Mouse (Mus musculus) regulatory T cell (primary cell): ENCODE data around the gene Farsb.

Experiments used
- in situ Hi-C: fragments of 300-600 bp; cut with MboI, MseI; formaldehyde crosslinking; loops from one replicate; pipeline ENCODE4 v1.15.1; 2025; ENCODE audit warnings: high pct_unique_total_duplicates

Gene Farsb

GRCm38 (mm10) chr1:78421749-78422148 lies 66.9 kb downstream of the Farsb start:
- in situ Hi-C loops, result no loop called here

GRCm38 (mm10) chr1:78420271-78420670 lies 68.4 kb downstream of the Farsb start:
- in situ Hi-C loops, result no loop called here

GRCm38 (mm10) chr1:78419593-78419992 lies 69.1 kb downstream of the Farsb start:
- in situ Hi-C loops, result loop anchor here (10.0 kb wide), 1 partner anchor 435 kb away; no protein-coding TSS in a partner anchor

GRCm38 (mm10) chr1:78417154-78417911 lies 71.4 kb downstream of the Farsb start:
- in situ Hi-C loops, result loop anchor here (10.0 kb wide), 1 partner anchor 433 kb away; no protein-coding TSS in a partner anchor

GRCm38 (mm10) chr1:78414421-78414820 lies 74.3 kb downstream of the Farsb start:
- in situ Hi-C loops, result loop anchor here (10.0 kb wide), 1 partner anchor 430 kb away; no protein-coding TSS in a partner anchor

- in situ Hi-C loops, result loop anchor here (10.0 kb wide), 1 partner anchor 428 kb away; no protein-coding TSS in a partner anchor
Measured at GRCm38 (mm10) chr1:78412668-78413067, 76.0 kb downstream of the Farsb start.

- in situ Hi-C loops, result loop anchor here (10.0 kb wide), 1 partner anchor 675 kb away; no protein-coding TSS in a partner anchor
Measured at GRCm38 (mm10) chr1:78409396-78409795, 79.3 kb downstream of the Farsb start.

- in situ Hi-C loops, result loop anchor here (10.0 kb wide), 1 partner anchor 683 kb away; no protein-coding TSS in a partner anchor
Measured at GRCm38 (mm10) chr1:78401413-78401812, 87.3 kb downstream of the Farsb start.

GRCm38 (mm10) chr1:78399755-78400154 lies 88.9 kb downstream of the Farsb start:
- in situ Hi-C loops, result loop anchor here (10.0 kb wide), 1 partner anchor 685 kb away; no protein-coding TSS in a partner anchor

- in situ Hi-C loops, result no loop called here
Measured at GRCm38 (mm10) chr1:78396320-78396913, 92.3 kb downstream of the Farsb start.

- in situ Hi-C loops, result no loop called here
Measured at GRCm38 (mm10) chr1:78395737-78396136, 93.0 kb downstream of the Farsb start.

- in situ Hi-C loops, result no loop called here
Measured at GRCm38 (mm10) chr1:78395191-78395735, 93.4 kb downstream of the Farsb start.

- in situ Hi-C loops, result loop anchor here (10.0 kb wide), 1 partner anchor 154 kb away; no protein-coding TSS in a partner anchor
Measured at GRCm38 (mm10) chr1:78388848-78389247, 99.8 kb downstream of the Farsb start.

- in situ Hi-C loops, result loop anchor here (10.0 kb wide), 1 partner anchor 153 kb away; no protein-coding TSS in a partner anchor
Measured at GRCm38 (mm10) chr1:78387854-78388253, 100.8 kb downstream of the Farsb start.

GRCm38 (mm10) chr1:78380950-78381349 lies 107.7 kb downstream of the Farsb start:
- in situ Hi-C loops, result loop anchor here (10.0 kb wide), 1 partner anchor 146 kb away; no protein-coding TSS in a partner anchor

- in situ Hi-C loops, result no loop called here
Measured at GRCm38 (mm10) chr1:78375058-78375457, 113.6 kb downstream of the Farsb start.

- in situ Hi-C loops, result no loop called here
Measured at GRCm38 (mm10) chr1:78373836-78374235, 114.9 kb downstream of the Farsb start.

GRCm38 (mm10) chr1:78372316-78372715 lies 116.4 kb downstream of the Farsb start:
- in situ Hi-C loops, result no loop called here

- in situ Hi-C loops, result no loop called here
Measured at GRCm38 (mm10) chr1:78371569-78372236, 117.0 kb downstream of the Farsb start.

- in situ Hi-C loops, result no loop called here
Measured at GRCm38 (mm10) chr1:78370121-78370520, 118.6 kb downstream of the Farsb start.
